Mouse (Mus musculus) neural tube, embryonic 15.5 days (tissue): ENCODE measurements around the gene H2al1g. TPM values are rescaled to one million over a fixed set of nuclear protein-coding genes. Genes with fewer than 3 reads are reported as not detected.
"Not testable (repeated sequence)": the region's sequence is repeated elsewhere in the genome, so short reads cannot be mapped to it uniquely, and the experiment has no call there.

Source experiments
- ATAC-seq: fragments of 200-750 bp; cut with Nextera tagmentation; 2 replicates; pipeline ENCODE4 v1.8.0; 2017; ENCODE audit warnings: mild to moderate bottlenecking, moderate TSS enrichment, moderate library complexity; ENCODE audit not compliant: low FRiP score
- H3K27ac ChIP-seq: fragments of 300-500 bp; sonication (generic); replicated peaks from 2 replicates; pipeline ENCODE4 v1.5.1; 2015; ENCODE audit warnings: mild to moderate bottlenecking, inconsistent platforms
- H3K27me3 ChIP-seq: fragments of 300-500 bp; sonication (generic); replicated peaks from 2 replicates; pipeline ENCODE4 v1.6.1; 2015; ENCODE audit warnings: inconsistent platforms
- H3K36me3 ChIP-seq: fragments of 300-500 bp; sonication (generic); 2 replicates; pipeline ENCODE4 v1.6.1; 2015; ENCODE audit warnings: inconsistent platforms
- H3K4me1 ChIP-seq: fragments of 300-500 bp; sonication (generic); 2 replicates; pipeline ENCODE4 v1.6.1; 2015; ENCODE audit warnings: inconsistent platforms
- H3K4me2 ChIP-seq: fragments of 300-500 bp; sonication (generic); 2 replicates; pipeline ENCODE4 v1.6.1; 2015; ENCODE audit warnings: inconsistent platforms, mild to moderate bottlenecking, moderate library complexity
- H3K4me3 ChIP-seq: fragments of 300-500 bp; sonication (generic); replicated peaks from 2 replicates; pipeline ENCODE4 v1.5.1; 2015; ENCODE audit warnings: mild to moderate bottlenecking, inconsistent platforms
- H3K9ac ChIP-seq: fragments of 300-500 bp; sonication (generic); replicated peaks from 2 replicates; pipeline ENCODE4 v1.6.1; 2015; ENCODE audit warnings: mild to moderate bottlenecking, inconsistent platforms
- H3K9me3 ChIP-seq: fragments of 300-500 bp; sonication (generic); replicated peaks from 2 replicates; pipeline ENCODE4 v1.6.1; 2016; ENCODE audit warnings: inconsistent platforms
- WGBS: fragments of 180-500 bp; shearing (Covaris S2); methylation state at CpG from one replicate; pipeline ENCODE4 v1.1.7; 2015; ENCODE audit warnings: mixed read lengths; 5-methylcytosine and 5-hydroxymethylcytosine counted together
- polyA plus RNA-seq: library from polyadenylated mRNA; unstranded; fragments of >200 nt; fragmentation: Nextera tagmentation; extraction: Ambion mirVana; gene quantifications from 2 replicates; pipeline ENCODE4 v1.2.1, GENCODE M21; 2015

Gene H2al1g
- not detected in 2 replicates for polyA plus RNA-seq

DNA sequence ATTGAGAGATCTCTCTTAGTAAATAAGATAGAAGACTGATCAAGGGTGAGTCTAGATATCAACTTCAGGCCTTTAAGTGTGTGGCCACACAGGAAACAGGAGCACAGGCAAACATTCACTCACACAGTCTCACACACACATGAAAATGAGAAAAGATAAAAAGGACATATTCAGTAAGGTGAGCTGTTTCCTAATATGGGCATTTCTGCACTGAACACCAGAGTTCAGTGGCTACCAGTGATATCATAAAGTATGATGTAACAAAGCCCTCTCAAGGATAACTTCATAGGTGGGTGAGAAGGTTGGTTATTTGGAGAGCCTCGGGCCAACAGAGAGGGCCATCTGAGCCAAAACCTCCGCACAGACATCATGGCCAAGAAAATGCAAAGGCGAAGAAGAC, at the start of gene H2al1g:
H2al1g (plus strand) TSS at position 301 of the 400 bp plus-strand sequence.
- not testable (repeated sequence) for H3K4me2 ChIP-seq, H3K27ac ChIP-seq, H3K9ac ChIP-seq, H3K27me3 ChIP-seq, ATAC-seq, H3K4me1 ChIP-seq, H3K4me3 ChIP-seq, H3K9me3 ChIP-seq, H3K36me3 ChIP-seq
- no CpG with 5 or more reads among the region's 3 CpGs for WGBS

DNA sequence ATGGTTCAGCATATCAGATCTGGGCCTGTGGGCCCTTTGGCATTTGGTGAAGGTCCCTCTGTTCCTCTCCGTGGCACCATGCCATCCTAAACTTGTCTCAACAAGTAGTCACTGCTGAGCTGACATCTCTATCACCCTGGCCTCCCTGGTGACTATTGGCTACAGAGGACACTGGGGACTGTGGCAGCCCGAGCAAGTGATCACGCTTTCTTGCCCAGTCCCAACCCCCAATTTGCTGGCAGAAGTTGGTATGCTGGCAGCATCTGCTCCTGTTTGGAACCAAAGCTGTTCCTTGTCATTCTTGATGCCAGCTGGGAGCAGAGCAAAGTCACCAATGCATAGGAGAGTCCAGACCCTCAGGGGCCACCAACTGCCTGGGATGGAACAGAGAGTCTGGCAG, 49.0 kb upstream of the H2al1g start:
- WGBS: 75% methylated on average over 3 of the region's 3 CpGs
- ATAC-seq: no peak
- H3K9me3 ChIP-seq: no peaks in the 10 kb centered on the region
- no peak overlapping the region for H3K4me3 ChIP-seq
- H3K9ac ChIP-seq: no peak overlapping the region
- no peaks in the 10 kb centered on the region for H3K36me3 ChIP-seq
- H3K4me1 ChIP-seq: 0 out of 2 replicates have a peak, but pooled peaks cover 3% of the 10 kb centered on the region
- H3K27ac ChIP-seq: no peak overlapping the region
- H3K27me3 ChIP-seq: no peaks in the 10 kb centered on the region
- no peak overlapping the region for H3K4me2 ChIP-seq

DNA sequence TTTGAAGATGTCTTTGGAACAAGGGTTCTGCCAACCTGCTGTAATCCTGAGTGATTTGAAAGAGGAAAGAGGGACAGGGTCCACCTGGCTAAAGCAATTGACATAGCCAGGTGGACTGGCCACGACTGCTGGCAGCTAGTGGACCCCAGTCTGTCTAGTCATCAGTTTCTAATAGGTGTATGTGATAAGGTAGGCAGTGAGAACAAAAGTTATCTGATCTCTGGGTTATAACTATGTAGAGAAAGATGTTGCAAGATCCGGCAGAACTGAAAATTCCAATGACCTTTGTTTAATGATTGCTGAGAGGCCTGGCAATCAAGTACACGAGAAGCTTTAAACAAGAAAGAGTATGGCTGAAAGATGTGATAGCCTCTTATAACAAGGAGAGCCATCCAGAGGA, 44.9 kb upstream of the H2al1g start:
- 81% methylated on average over 3 of the region's 3 CpGs for WGBS
- no peak overlapping the region for H3K4me2 ChIP-seq
- H3K9ac ChIP-seq: no peak overlapping the region
- ATAC-seq: no peak
- H3K27ac ChIP-seq: no peak overlapping the region
- no peaks in the 10 kb centered on the region for H3K4me1 ChIP-seq
- H3K9me3 ChIP-seq: no peaks in the 10 kb centered on the region
- no peaks in the 10 kb centered on the region for H3K36me3 ChIP-seq
- H3K27me3 ChIP-seq: no peaks in the 10 kb centered on the region; the same call in 1 of the 2 replicates
- no peak overlapping the region for H3K4me3 ChIP-seq

DNA sequence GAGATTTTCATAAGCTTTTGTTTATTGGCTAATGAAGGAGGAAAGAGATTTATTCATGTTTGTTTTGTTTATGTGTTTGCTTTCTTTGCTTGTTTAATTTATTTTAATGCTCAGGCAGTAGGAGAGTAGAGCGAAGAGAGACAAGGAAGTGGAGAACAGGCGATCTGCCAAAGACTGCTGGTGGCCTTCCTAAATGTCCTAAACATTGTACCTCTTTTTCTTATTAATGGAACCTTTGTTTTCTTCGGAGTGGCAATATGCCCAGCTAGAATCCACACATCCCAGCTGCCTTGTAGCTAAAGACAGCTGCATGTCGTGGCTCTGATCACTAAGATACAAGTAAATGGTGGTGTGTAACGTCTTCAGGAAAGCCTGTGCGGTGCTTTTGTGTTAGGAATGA, 41.0 kb upstream of the H2al1g start:
- ATAC-seq: no peak
- H3K9me3 ChIP-seq: no peaks in the 10 kb centered on the region
- H3K27me3 ChIP-seq: no peaks in the 10 kb centered on the region; the same call in 1 of the 2 replicates
- H3K27ac ChIP-seq: no peak overlapping the region
- no peak overlapping the region for H3K9ac ChIP-seq
- H3K4me1 ChIP-seq: no peaks in the 10 kb centered on the region
- H3K36me3 ChIP-seq: no peaks in the 10 kb centered on the region
- no peak overlapping the region for H3K4me2 ChIP-seq
- H3K4me3 ChIP-seq: no peak overlapping the region
- 71% methylated on average over 6 of the region's 6 CpGs for WGBS

DNA sequence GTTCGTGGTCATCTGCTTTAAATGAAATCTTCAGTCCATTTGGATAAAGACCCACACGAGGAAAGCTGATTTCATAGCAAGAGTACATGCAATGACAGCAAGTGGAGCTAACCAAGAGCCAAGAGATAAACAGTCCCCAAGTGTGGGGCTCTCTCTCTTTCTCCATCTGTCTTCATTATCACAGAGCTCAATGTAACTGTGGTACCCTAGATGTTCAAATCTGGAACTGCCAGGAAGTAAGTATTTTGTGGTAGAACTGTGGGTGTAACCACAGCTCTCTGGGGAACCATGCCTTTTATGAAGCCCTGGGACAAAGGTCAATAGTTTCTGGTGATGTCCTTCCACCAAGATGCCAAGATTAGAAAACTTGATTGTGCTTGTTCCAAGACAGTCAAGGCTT, 37.3 kb upstream of the H2al1g start:
- H3K36me3 ChIP-seq: no peaks in the 10 kb centered on the region
- ATAC-seq: no peak
- H3K9me3 ChIP-seq: no peaks in the 10 kb centered on the region
- H3K4me3 ChIP-seq: no peak overlapping the region
- H3K4me1 ChIP-seq: no peaks in the 10 kb centered on the region
- no peaks in the 10 kb centered on the region; the same call in 1 of the 2 replicates for H3K27me3 ChIP-seq
- H3K9ac ChIP-seq: no peak overlapping the region
- H3K27ac ChIP-seq: no peak overlapping the region
- no peak overlapping the region for H3K4me2 ChIP-seq
- WGBS: 69% methylated on average over 2 of the region's 2 CpGs

DNA sequence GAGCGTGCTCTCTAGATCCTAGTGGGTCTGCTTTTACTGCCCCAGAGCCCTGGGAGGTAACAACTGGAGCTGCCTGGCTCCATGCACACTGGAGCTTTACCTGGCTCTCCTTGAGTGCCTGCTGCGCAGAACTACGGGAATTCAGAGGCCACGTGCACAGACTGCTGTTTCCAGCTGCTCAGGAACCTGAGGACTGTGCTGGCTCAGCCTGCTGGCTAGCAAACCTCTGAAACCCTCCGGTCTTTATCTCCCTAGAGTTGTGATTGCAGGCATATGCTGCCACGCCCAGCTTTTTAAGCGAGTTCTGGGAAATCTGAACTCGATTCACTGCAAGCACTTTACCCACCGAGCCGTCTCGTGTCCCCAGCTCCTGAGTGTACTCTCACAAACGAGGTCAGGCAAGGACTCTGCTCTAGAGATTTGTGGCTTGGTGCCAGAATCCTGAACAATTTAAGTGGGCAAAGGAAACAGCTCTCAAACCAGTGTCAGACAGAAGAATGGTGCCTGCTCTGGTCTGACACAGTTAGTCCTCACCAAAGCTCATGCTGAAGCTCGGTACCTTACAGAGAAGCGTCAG, 29.7 kb upstream of the H2al1g start:
- H3K9ac ChIP-seq: no peak overlapping the region
- no peak overlapping the region for H3K27ac ChIP-seq
- no peaks in the 10 kb centered on the region for H3K36me3 ChIP-seq
- no peaks in the 10 kb centered on the region for H3K27me3 ChIP-seq
- WGBS: 78% methylated on average over 14 of the region's 14 CpGs
- no peak for ATAC-seq
- H3K9me3 ChIP-seq: no peaks in the 10 kb centered on the region
- H3K4me2 ChIP-seq: no peak overlapping the region
- H3K4me3 ChIP-seq: no peak overlapping the region
- H3K4me1 ChIP-seq: no peaks in the 10 kb centered on the region

DNA sequence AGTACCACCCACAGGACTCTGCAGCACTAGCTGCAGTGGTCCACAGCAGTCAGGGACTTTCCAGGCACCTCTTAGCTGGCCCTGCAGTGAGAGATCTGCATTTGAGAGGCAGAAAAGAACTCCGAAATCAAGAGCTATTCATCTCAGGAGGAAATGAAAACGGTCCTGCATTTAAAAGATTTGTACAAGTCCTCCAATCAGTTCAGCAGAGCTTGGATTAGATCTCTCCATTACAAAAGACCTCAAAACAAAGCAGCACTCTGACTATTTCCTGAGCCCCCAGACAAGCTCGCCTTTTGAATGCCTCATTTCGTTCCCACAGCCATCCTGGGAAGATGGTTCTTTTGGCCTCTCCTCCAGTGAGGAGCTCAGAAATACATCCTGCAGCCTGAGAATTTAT, 28.8 kb upstream of the H2al1g start:
- Histone ChIP-seq H3K9me3 (no peaks in the 10 kb centered on the region), H3K4me3 (no peak overlapping the region), H3K27ac (no peak overlapping the region), H3K36me3 (no peaks in the 10 kb centered on the region), H3K4me2 (no peak overlapping the region), H3K9ac (no peak overlapping the region), H3K4me1 (no peaks in the 10 kb centered on the region), H3K27me3 (no peaks in the 10 kb centered on the region)
- ATAC-seq: no peak
- 61% methylated on average over 4 of the region's 4 CpGs for WGBS

DNA sequence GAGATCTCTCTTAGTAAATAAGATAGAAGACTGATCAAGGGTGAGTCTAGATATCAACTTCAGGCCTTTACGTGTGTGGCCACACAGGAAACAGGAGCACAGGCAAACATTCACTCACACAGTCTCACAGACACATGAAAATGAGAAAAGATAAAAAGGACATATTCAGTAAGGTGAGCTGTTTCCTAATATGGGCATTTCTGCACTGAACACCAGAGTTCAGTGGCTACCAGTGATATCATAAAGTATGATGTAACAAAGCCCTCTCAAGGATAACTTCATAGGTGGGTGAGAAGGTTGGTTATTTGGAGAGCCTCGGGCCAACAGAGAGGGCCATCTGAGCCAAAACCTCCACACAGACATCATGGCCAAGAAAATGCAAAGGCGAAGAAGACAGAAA, 19.1 kb upstream of the H2al1g start, which contains the start of gene H2al1a:
H2al1a (plus strand) TSS at position 301 of the 400 bp plus-strand sequence.
- not testable (repeated sequence) for H3K9ac ChIP-seq, H3K27ac ChIP-seq, H3K36me3 ChIP-seq, ATAC-seq, H3K4me1 ChIP-seq, H3K4me3 ChIP-seq, H3K27me3 ChIP-seq, H3K9me3 ChIP-seq, H3K4me2 ChIP-seq
- no CpG with 5 or more reads among the region's 3 CpGs for WGBS

DNA sequence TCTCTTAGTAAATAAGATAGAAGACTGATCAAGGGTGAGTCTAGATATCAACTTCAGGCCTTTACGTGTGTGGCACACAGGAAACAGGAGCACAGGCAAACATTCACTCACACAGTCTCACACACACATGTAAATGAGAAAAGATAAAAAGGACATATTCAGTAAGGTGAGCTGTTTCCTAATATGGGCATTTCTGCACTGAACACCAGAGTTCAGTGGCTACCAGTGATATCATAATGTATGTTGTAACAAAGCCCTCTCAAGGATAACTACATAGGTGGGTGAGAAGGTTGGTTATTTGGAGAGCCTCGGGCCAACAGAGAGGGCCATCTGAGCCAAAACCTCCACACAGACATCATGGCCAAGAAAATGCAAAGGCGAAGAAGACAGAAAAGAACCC, 15.9 kb upstream of the H2al1g start, which contains the start of gene H2al1b:
H2al1b (plus strand) TSS at position 301 of the 400 bp plus-strand sequence.
- H3K27ac ChIP-seq, H3K9ac ChIP-seq, H3K4me3 ChIP-seq, H3K36me3 ChIP-seq, H3K27me3 ChIP-seq, H3K9me3 ChIP-seq, H3K4me2 ChIP-seq, H3K4me1 ChIP-seq, ATAC-seq: not testable (repeated sequence)
- WGBS: 96% methylated on average over 1 of the region's 3 CpGs

DNA sequence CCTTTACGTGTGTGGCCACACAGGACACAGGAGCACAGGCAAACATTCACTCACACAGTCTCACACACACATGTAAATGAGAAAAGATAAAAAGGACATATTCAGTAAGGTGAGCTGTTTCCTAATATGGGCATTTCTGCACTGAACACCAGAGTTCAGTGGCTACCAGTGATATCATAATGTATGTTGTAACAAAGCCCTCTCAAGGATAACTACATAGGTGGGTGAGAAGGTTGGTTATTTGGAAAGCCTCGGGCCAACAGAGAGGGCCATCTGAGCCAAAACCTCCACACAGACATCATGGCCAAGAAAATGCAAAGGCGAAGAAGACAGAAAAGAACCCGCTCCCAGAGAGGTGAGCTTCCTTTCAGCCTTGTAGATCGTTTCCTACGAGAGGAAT, 12.7 kb upstream of the H2al1g start, which contains the start of gene H2al1c:
H2al1c (plus strand) TSS at position 301 of the 400 bp plus-strand sequence.
- not testable (repeated sequence) for H3K9ac ChIP-seq, H3K27ac ChIP-seq, H3K27me3 ChIP-seq, H3K36me3 ChIP-seq, H3K4me2 ChIP-seq, H3K4me1 ChIP-seq, ATAC-seq, H3K4me3 ChIP-seq, H3K9me3 ChIP-seq
- 80% methylated on average over 1 of the region's 6 CpGs for WGBS

DNA sequence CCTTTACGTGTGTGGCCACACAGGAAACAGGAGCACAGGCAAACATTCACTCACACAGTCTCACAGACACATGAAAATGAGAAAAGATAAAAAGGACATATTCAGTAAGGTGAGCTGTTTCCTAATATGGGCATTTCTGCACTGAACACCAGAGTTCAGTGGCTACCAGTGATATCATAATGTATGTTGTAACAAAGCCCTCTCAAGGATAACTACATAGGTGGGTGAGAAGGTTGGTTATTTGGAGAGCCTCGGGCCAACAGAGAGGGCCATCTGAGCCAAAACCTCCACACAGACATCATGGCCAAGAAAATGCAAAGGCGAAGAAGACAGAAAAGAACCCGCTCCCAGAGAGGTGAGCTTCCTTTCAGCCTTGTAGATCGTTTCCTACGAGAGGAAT, 9.5 kb upstream of the H2al1g start, which contains the start of gene H2al1d:
H2al1d (plus strand) TSS at position 301 of the 400 bp plus-strand sequence.
- not testable (repeated sequence) for H3K36me3 ChIP-seq, H3K27ac ChIP-seq, H3K27me3 ChIP-seq, H3K9ac ChIP-seq, H3K4me1 ChIP-seq, H3K4me2 ChIP-seq, H3K9me3 ChIP-seq, ATAC-seq, H3K4me3 ChIP-seq
- no CpG with 5 or more reads among the region's 6 CpGs for WGBS

DNA sequence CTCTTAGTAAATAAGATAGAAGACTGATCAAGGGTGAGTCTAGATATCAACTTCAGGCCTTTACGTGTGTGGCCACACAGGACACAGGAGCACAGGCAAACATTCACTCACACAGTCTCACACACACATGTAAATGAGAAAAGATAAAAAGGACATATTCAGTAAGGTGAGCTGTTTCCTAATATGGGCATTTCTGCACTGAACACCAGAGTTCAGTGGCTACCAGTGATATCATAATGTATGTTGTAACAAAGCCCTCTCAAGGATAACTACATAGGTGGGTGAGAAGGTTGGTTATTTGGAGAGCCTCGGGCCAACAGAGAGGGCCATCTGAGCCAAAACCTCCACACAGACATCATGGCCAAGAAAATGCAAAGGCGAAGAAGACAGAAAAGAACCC, 6.4 kb upstream of the H2al1g start, which contains the start of gene H2al1e:
H2al1e (plus strand) TSS at position 301 of the 400 bp plus-strand sequence.
- H3K4me1 ChIP-seq, H3K36me3 ChIP-seq, H3K4me2 ChIP-seq, H3K9ac ChIP-seq, H3K27me3 ChIP-seq, H3K9me3 ChIP-seq, ATAC-seq, H3K4me3 ChIP-seq, H3K27ac ChIP-seq: not testable (repeated sequence)
- WGBS: no CpG with 5 or more reads among the region's 3 CpGs
